Mouse (Mus musculus) large intestine, adult 2 months (tissue): ENCODE measurements around the gene Prss44. TPM values are rescaled to one million over a fixed set of nuclear protein-coding genes. Genes with fewer than 3 reads are reported as not detected.

Experiments
- DNase-seq: peaks from one replicate; pipeline ENCODE4 v3.0.0-alpha.2; 2012; ENCODE audit warnings: low read depth, low spot score
- WGBS: fragments of 180-500 bp; shearing (Covaris S2); methylation state at CpG from one replicate; pipeline ENCODE4 v1.1.7; 2018; 5-methylcytosine and 5-hydroxymethylcytosine counted together
- polyA plus RNA-seq: library from polyadenylated mRNA; depleted of rRNA; stranded (reverse); fragments of >200 nt; gene quantifications from 2 replicates; pipeline ENCODE4 v1.2.3, GENCODE M21; 2012; rRNA removed

Gene Prss44
- polyA plus RNA-seq, 1 experiment: not detected

DNA sequence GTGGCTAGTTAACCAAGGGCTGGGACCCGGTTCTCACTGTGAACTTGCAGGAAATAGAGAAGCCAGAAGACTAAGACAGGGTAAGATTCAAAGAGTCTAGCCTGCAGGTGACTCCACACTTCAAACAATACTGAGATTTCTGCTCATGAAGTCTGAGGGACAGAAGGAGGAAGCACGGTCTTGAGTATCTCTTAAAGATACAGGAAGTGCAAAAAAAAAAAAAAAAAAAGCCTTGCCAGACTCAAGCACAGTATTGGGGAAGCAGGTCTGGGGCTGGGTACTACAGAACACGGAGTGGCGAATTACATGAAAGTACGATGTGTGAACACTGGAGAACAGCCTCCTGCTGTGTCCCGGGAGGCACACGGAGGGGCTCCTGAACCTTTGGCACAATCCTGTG, 12.0 kb downstream of the Prss44 start:
- DNase-seq: no peak
- WGBS: 58% methylated on average over 7 of the region's 7 CpGs

DNA sequence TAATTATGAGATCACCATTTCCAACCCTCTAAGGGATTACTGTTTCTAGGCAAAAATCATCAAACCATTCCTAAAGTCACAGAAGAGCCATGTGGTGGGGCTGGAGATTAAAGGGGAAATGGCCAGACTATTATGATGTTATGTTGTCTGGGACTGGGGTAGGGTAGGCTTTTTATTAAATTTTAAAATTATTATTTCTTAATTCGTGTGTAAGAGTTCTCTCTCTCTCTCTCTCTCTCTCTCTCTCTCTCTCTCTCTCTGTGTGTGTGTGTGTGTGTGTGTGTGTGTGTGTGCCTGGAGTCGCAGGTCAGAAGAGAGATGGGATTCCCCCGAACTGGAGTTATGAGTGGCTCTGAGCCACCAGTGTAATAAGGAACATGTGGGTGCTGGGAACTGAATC, 12.6 kb downstream of the Prss44 start, which contains the start of gene Prss43:
TSS of gene Prss43 (plus strand) at position 301 of the 400 bp plus-strand sequence.
- 68% methylated on average over 3 of the region's 3 CpGs for WGBS
- no peak for DNase-seq

GRCm38 (mm10) chr9:110833021-110833420, 19.2 kb downstream of the Prss44 start:
- WGBS: 72% methylated on average over 5 of the region's 5 CpGs
- no peak for DNase-seq

DNA sequence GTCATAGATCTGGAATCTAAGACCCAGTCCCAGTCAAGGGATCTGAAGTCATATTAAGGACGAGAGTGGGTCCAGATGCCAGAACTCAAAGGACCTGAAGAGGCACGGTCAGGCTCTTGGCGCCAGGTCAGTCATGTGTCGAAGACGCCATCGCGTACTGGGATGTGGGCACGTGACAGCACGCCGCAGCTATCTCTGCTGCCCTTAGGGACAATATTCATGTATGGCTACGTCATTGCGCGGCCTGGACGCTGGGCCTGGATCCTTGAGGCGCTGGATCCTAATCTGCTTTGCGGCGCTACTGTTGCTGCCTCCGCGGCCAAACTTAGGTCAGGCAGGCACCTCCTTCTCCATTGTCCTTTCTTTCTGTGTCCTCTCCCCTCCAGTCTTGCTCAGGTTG, 20.6 kb downstream of the Prss44 start, which contains the start of gene Prss45:
TSS of gene Prss45 (plus strand) at position 178 of the 400 bp plus-strand sequence.
- WGBS: 81% methylated on average over 19 of the region's 19 CpGs
- DNase-seq: no peak

DNA sequence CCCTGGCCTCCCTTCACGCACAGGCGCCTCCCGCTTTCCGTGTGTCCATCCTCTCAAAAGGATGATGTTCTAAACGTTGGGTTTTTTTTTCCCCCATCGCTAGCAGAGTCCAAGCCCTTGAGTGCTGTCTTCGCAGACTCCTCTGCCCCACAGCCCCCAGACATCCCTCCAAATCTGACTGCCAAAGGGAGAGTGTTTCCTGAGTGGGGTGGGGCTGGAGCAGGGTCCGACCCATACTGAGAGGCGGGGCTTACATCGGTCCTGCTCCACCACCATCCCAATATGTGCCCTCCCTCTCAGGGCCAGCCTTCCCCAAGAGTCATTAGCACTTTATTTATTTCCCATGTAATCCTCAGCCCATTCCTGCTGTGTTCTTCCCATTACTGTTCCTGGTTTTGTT, 21.2 kb downstream of the Prss44 start:
- 46% methylated on average over 10 of the region's 10 CpGs for WGBS
- no peak for DNase-seq

- WGBS: 63% methylated on average over 2 of the region's 2 CpGs
- no peak for DNase-seq
Measured at GRCm38 (mm10) chr9:110836112-110836511, 22.3 kb downstream of the Prss44 start.

- 79% methylated on average over 6 of the region's 6 CpGs for WGBS
Measured at GRCm38 (mm10) chr9:110840905-110841304, 27.1 kb downstream of the Prss44 start.

DNA sequence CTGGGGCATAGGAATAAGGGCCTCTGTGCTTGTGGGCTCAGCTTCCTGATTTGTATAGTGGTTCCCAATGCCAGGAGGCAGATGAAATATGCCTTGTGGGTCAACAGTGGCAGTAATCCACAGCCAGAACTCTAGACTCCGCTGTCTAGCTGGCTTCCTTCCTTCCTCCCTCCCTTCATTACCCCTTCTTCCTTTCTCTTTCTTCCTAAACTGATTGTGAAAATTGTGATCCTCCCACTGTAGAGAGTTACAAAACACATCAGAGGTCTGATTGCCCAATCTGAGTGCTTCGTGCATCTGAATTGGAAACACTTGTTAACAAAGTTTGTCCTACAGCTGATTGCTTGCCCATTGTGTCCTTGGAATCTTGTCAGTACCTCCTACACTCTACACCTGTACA, 27.6 kb downstream of the Prss44 start:
- WGBS: 31% methylated on average over 2 of the region's 2 CpGs
- DNase-seq: no peak

More at GRCm38 (mm10) chr9:110840905-110841304, 27.1 kb downstream of the Prss44 start:
- DNase-seq: no peak

GRCm38 (mm10) chr9:110844206-110844605, 30.4 kb downstream of the Prss44 start, which contains the start of gene Prss46:
TSS of gene Prss46 (plus strand) at chr9:110844506.
- 77% methylated on average over 10 of the region's 10 CpGs for WGBS
- DNase-seq: no peak

- WGBS: 70% methylated on average over 7 of the region's 7 CpGs
- DNase-seq: no peak
Measured at GRCm38 (mm10) chr9:110849162-110849561, 35.4 kb downstream of the Prss44 start.

DNA sequence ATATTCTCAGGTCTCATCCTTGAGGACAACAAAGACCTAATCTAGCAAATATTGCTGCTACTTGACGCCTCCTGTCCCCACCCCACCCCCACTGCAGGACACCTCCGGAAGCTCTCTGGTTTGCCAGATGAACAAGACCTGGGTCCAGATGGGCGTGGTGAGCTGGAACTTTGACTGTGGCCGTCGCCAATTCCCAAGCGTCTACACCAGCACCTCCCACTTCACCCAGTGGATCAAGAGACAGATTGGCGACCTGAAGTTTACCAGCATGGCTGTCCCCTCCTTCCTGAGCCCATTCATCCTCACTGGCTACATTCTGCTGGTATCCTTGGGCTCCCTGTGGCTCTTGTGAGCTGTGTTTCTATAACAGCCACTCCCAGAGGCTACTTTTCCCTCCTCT, 42.1 kb downstream of the Prss44 start:
- WGBS: 46% methylated on average over 7 of the region's 7 CpGs
- DNase-seq: no peak

GRCm38 (mm10) chr9:110856920-110857319, 43.1 kb downstream of the Prss44 start:
- WGBS: 41% methylated on average over 4 of the region's 4 CpGs
- no peak for DNase-seq

GRCm38 (mm10) chr9:110857781-110858472, 44.1 kb downstream of the Prss44 start, which contains the start of gene Prss50:
TSS of gene Prss50 (plus strand) at chr9:110857967.
- no peak for DNase-seq

GRCm38 (mm10) chr9:110858523-110858922, 44.7 kb downstream of the Prss44 start:
- DNase-seq: no peak
- WGBS: 69% methylated on average over 5 of the region's 5 CpGs

More at GRCm38 (mm10) chr9:110857781-110858472, 44.1 kb downstream of the Prss44 start, which contains the start of gene Prss50:
- 19% methylated on average over 50 of the region's 50 CpGs for WGBS

DNA sequence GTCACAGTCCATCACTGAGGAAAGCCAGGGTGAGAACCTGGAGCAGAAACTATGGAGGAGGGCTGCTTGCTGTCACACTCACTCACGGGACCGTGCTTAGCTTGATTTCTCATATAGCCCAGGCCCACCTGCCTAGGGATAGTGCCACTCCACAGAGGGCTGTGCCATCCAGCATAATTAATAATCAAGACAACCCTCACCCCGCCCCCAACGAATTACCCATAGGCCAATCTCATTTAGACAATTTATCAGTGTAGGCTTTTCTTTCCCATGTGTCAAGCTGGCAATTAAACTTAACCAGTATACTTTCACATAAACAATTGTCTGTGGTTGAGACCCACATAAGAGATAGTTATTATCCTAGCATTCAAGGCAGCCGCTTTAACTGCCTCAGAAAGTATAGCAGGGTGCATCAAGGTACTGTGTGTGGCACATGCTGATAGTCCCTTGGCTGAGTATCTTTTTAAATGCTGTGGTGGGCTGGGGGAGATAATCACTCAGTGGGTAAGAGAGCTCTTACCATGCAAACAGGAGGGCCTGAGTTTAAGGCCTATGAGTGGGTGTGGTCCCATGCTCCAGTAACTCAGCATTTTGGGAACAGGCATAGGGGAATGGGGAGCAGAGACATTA, 45.3 kb downstream of the Prss44 start:
- DNase-seq: no peak
- WGBS: 90% methylated on average over 5 of the region's 5 CpGs

DNA sequence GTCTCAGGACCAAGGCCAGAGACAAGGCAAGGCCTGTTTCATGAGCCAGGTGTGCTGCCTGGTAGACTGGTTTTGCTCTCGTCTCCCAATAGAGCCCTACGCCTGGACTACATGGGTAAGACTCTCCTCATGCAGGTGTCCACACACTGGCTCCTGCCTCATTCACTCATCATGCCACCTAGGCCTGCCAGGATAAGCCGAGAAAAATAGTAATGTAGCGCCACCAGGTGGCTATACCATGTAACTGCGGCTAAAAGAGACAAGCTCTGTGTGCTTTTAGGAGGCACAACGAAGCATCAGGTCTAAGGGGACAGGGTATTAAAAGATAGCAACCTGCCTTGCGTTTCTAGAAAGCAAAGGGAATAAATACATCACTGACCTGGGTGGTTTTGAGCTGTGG, 57.2 kb downstream of the Prss44 start:
- no peak for DNase-seq
- 14% methylated on average over 7 of the region's 7 CpGs for WGBS

Other genes with a start within 250 kb of the Prss44 start
- 4.9 and 5.7 TPM in 2 replicates for gene Nradd, start 189.5 kb upstream of the Prss44 start, polyA plus RNA-seq
- gene Nbeal2, start 159.8 kb upstream of the Prss44 start, polyA plus RNA-seq: 19.3 and 25.2 TPM in 2 replicates
- gene Ccdc12, start 157.5 kb upstream of the Prss44 start, polyA plus RNA-seq: 128 and 129 TPM in 2 replicates
- gene Myl3, start 72.1 kb upstream of the Prss44 start, polyA plus RNA-seq: 0.17 TPM in 1 of 2 replicates, not detected in the other
- gene Pth1r, start 66.8 kb upstream of the Prss44 start, polyA plus RNA-seq: 7.9 and 8.8 TPM in 2 replicates
- gene Prss42, start 15.8 kb upstream of the Prss44 start, polyA plus RNA-seq: not detected in 2 replicates
- not detected in 2 replicates for gene Prss43, start 12.7 kb downstream of the Prss44 start, polyA plus RNA-seq
- not detected in 2 replicates for gene Prss45, start 20.6 kb downstream of the Prss44 start, polyA plus RNA-seq
- not detected in 2 replicates for gene Prss46, start 30.5 kb downstream of the Prss44 start, polyA plus RNA-seq
- gene Prss50, start 44.0 kb downstream of the Prss44 start, polyA plus RNA-seq: not detected in 2 replicates
- gene Als2cl, start 65.9 kb downstream of the Prss44 start, polyA plus RNA-seq: 7.7 and 19.7 TPM in 2 replicates
- gene Tmie, start 66.1 kb downstream of the Prss44 start, polyA plus RNA-seq: 0.26 and 0.37 TPM in 2 replicates
- gene Fam240a, start 102.9 kb downstream of the Prss44 start, polyA plus RNA-seq: not detected in 2 replicates
- gene Tdgf1, start 132.2 kb downstream of the Prss44 start, polyA plus RNA-seq: not detected in 2 replicates
- 0.02 and 0.07 TPM in 2 replicates for gene Lrrc2, start 137.6 kb downstream of the Prss44 start, polyA plus RNA-seq
- 0.98 and 1.8 TPM in 2 replicates for gene Rtp3, start 176.6 kb downstream of the Prss44 start, polyA plus RNA-seq
- gene Ltf, start 205.3 kb downstream of the Prss44 start, polyA plus RNA-seq: 0.85 and 1.1 TPM in 2 replicates
- 3.6 and 4.8 TPM in 2 replicates for gene Ccrl2, start 243.5 kb downstream of the Prss44 start, polyA plus RNA-seq